Mouse (Mus musculus) natural killer cell, adult 2 months (primary cell): ENCODE data around the gene Hoxa7.

Source experiments
- DNase-seq, 2 experiments: peaks; one replicate each; pipeline ENCODE4 v3.0.0; 2022; ENCODE audit warnings: low spot score in 2 of 2

The Hoxa7 gene

GRCm38 (mm10) chr6:52253511-52254500, 32.2 kb upstream of the Hoxa7 start:
- no peak for DNase-seq

GRCm38 (mm10) chr6:52252775-52253376, 31.2 kb upstream of the Hoxa7 start:
- no peak for DNase-seq

DNA sequence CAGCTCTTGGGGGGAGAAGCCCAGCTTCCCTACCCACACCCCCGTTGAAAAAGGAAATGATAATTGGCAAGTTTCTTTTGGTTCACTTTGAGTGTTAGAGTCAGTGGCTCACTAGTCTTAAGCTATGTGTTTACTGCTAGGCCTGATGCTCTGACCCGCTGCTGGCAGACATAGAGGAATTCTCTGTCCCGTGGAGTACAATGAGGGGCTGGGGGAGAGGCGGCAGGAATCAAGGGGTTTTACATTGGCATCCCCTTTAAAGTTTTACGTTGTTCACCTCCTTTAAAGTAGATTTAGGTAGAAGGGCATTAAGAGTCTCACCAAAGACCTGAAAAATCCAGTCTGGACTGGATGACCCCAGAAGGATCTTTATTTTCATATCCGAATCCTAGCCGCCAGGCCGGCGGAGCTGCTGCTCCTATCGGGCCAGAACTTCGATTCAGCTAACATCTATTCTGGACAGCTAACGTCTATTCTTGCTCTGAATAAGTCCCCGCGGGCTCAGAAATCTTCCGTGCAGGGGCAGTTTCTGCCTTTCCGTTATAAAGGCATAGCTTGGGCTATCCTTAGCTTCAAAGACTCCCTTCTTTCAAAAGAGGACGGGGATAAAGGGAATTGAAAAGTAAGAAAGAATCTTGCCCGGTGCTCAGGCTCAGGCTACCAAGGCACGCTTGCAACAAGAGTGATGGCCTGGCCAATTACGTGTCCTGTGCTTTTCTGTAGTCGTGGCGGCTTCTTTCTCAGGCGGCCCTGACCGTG, 30.5 kb upstream of the Hoxa7 start:
- DNase-seq, result no peak

GRCm38 (mm10) chr6:52251177-52251879, 29.7 kb upstream of the Hoxa7 start:
- no peak for DNase-seq

DNA sequence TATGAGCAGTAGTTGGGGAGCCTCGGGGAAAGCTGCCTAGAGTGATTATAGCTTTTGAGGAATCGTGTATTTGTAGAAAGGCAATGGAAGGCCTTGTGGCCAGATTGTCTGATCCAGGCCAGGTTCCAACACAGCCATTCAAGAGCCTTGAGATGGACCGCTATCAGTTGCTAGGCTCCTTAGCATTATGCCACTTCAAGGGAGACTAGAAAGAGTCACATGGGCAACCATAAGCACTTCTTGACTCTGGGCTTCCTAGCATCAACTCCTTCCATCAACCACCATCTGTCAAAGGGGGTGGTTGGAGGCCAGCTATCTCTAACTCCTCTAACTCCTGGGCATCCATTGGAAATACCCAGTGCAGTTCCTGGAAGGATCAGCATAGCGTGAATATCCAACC, 28.2 kb upstream of the Hoxa7 start:
- DNase-seq, result no peak

- no peak for DNase-seq
Measured at GRCm38 (mm10) chr6:52249415-52249738, 27.7 kb upstream of the Hoxa7 start.

GRCm38 (mm10) chr6:52248638-52249414, 27.2 kb upstream of the Hoxa7 start:
- no peak for DNase-seq

- DNase-seq, result no peak
Measured at GRCm38 (mm10) chr6:52247766-52248637, 26.3 kb upstream of the Hoxa7 start.

- DNase-seq, result no peak
Measured at GRCm38 (mm10) chr6:52246916-52247315, 25.3 kb upstream of the Hoxa7 start.

GRCm38 (mm10) chr6:52246403-52246803, 24.7 kb upstream of the Hoxa7 start:
- no peak for DNase-seq

GRCm38 (mm10) chr6:52245757-52246142, 24.1 kb upstream of the Hoxa7 start, which contains the start of gene Hoxa11:
TSS of gene Hoxa11 (minus strand) at chr6:52245810.
- no peak for DNase-seq

GRCm38 (mm10) chr6:52245040-52245756, 23.5 kb upstream of the Hoxa7 start:
- no peak for DNase-seq

- DNase-seq, result no peak
Measured at GRCm38 (mm10) chr6:52244471-52245039, 22.9 kb upstream of the Hoxa7 start.

GRCm38 (mm10) chr6:52243681-52244121, 22.0 kb upstream of the Hoxa7 start:
- DNase-seq, result no peak

- no peak for DNase-seq
Measured at GRCm38 (mm10) chr6:52242801-52243332, 21.2 kb upstream of the Hoxa7 start.

DNA sequence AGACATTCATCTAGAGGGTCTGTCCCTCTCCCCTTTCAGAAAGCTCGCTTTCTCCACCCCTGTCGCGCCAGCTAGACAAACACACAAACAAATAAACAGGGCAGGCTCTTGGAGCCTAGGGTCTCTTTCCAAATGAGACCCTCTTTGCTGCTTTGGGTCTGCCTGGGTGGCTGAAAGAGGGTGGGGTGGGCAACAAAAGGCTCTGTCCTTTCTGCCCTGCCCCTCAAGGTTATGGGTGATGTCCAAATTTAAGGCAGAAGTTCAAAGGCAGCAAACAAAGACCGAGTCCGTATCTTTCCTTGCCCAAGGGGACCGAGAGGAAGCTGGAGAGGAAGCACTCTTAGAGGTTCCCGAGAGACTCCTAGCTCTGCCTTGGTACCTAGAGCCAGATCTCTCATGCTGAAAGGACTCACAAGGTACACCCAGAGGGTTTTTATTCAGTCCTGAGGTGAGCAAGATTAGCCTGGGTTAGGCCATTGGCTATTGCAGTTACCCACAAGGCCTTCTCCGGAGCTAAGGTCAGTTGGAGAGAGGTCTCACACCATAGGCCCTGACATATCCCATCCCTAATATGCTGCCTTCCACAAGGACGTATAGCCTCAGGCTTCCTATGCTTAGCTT, 19.5 kb upstream of the Hoxa7 start:
- no peak for DNase-seq

DNA sequence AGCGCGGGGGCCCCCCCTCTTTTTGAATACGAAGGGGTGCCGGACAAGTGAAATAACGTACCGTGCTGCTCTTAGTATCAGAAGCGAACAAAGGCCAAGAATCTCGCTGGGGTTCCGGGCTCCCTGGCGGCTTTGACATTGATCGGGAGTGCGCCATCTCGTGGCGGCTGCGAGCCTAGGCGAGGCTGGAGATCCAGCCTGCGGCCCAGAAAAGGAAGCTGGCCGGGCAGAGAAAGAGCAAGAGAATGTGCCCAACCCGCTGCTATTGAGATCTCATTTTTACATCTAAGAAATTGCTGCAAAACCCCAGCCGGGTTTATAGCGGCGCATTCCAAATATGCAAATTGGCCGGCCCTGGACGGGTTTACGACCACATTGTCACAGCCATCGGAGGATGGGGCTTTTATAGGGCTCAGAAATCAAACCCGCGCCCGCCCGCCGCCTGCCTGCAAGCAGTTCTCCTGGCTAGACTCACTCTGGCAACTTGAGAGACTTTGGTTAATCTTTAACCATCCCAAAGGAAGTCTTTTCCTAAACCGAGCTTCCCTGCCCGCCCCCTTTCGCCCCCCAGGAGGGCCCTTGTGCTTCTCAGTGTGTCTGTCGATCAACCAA, 18.8 kb upstream of the Hoxa7 start, which contains the start of gene Hoxa10:
TSS of gene Hoxa10 (minus strand) at position 466 of the 612 bp plus-strand sequence.
- peak; percentile 67 to 78 for DNase-seq
